Mouse (Mus musculus): ENCODE measurements around the gene Inpp5e.

Gene Inpp5e

GRCm38 (mm10) chr2:26364738-26365465 is 44.1 kb downstream of the Inpp5e start:
- no peak for DNase-seq (ENCODE audit: low read depth in 2 of 2, low spot score in 2 of 2)

- no peak for DNase-seq (ENCODE audit: low read depth in 2 of 2, low spot score in 2 of 2)
Measured at GRCm38 (mm10) chr2:26363481-26363880, 45.5 kb downstream of the Inpp5e start.

GRCm38 (mm10) chr2:26362991-26363390 is 46.0 kb downstream of the Inpp5e start:
- no peak for DNase-seq (ENCODE audit: low read depth in 2 of 2, low spot score in 2 of 2)

- no peak for DNase-seq (ENCODE audit: low read depth in 2 of 2, low spot score in 2 of 2)
Measured at GRCm38 (mm10) chr2:26360772-26361171, 48.2 kb downstream of the Inpp5e start, which contains the start of gene Card9. TSS of gene Card9 (minus strand) at chr2:26360918.

GRCm38 (mm10) chr2:26359983-26360382 is 49.0 kb downstream of the Inpp5e start:
- no peak for DNase-seq (ENCODE audit: low read depth in 2 of 2, low spot score in 2 of 2)

GRCm38 (mm10) chr2:26358667-26359320 is 50.2 kb downstream of the Inpp5e start:
- no peak for DNase-seq (ENCODE audit: low read depth in 2 of 2, low spot score in 2 of 2)

GRCm38 (mm10) chr2:26357484-26357883 is 51.5 kb downstream of the Inpp5e start:
- DNase-seq (ENCODE audit: low read depth in 2 of 2, low spot score in 2 of 2): no peak

- DNase-seq (ENCODE audit: low read depth in 2 of 2, low spot score in 2 of 2): no peak
Measured at GRCm38 (mm10) chr2:26356678-26357077, 52.3 kb downstream of the Inpp5e start.

- no peak for DNase-seq (ENCODE audit: low read depth in 2 of 2, low spot score in 2 of 2)
Measured at GRCm38 (mm10) chr2:26356231-26356630, 52.8 kb downstream of the Inpp5e start.

GRCm38 (mm10) chr2:26354401-26354800 is 54.6 kb downstream of the Inpp5e start:
- no peak for DNase-seq (ENCODE audit: low read depth in 2 of 2, low spot score in 2 of 2)

GRCm38 (mm10) chr2:26353066-26353980 is 55.7 kb downstream of the Inpp5e start:
- DNase-seq (ENCODE audit: low read depth in 2 of 2, low spot score in 2 of 2): no peak

- peak in 1 of 2 experiments; percentile 25 for DNase-seq (ENCODE audit: low read depth in 2 of 2, low spot score in 2 of 2)
Measured at GRCm38 (mm10) chr2:26352291-26352910, 56.6 kb downstream of the Inpp5e start.

- DNase-seq (ENCODE audit: low read depth in 2 of 2, low spot score in 2 of 2): peak; percentile 84 to 91
Measured at GRCm38 (mm10) chr2:26351358-26352290, 57.4 kb downstream of the Inpp5e start, which contains the start of gene Dnlz. TSS of gene Dnlz (minus strand) at chr2:26352110.

- DNase-seq (ENCODE audit: low read depth in 2 of 2, low spot score in 2 of 2): no peak
Measured at GRCm38 (mm10) chr2:26348241-26348640, 60.8 kb downstream of the Inpp5e start.
